Mouse (Mus musculus): ENCODE data around the gene Nek3. TPM values are rescaled to one million over a fixed set of nuclear protein-coding genes. Genes with fewer than 3 reads are reported as not detected.

Nek3 gene
- polyA plus RNA-seq (2015; fragmentation: Nextera tagmentation; extraction: Ambion mirVana) = 8.0 and 8.3 TPM in 2 replicates

GRCm38 (mm10) chr8:22166080-22166603 lies at the start of gene Nek3:
Nek3 (minus strand) TSS chr8:22166435.
- Histone ChIP-seq H3K9me3 (ENCODE audit: control insufficient read depth, low read length) (no peaks in the 10 kb centered on the region), H3K9ac (ENCODE audit: low read depth, low read length) (peak within 1 kb of the TSS; percentile 73), H3K27me3 (replicated peaks; ENCODE audit: control insufficient read depth, insufficient read depth, low read length) (no peaks in the 10 kb centered on the region), H3K4me1 (ENCODE audit: control insufficient read depth, insufficient read depth, low read depth, low read length) (peaks cover 2% of the 10 kb centered on the region), H3K4me2 (ENCODE audit: low read length) (peak within 1 kb of the TSS; percentile 57), H3K27ac (ENCODE audit: low read depth, low read length) (peak within 1 kb of the TSS; percentile 84), H3K4me3 (ENCODE audit: low read length) (peak within 1 kb of the TSS; percentile 59), H3K36me3 (ENCODE audit: control insufficient read depth, insufficient read depth, low read length) (peaks cover 3% of the 10 kb centered on the region; the same call in 1 of the 2 replicates)
- peak; percentile 99 for ATAC-seq
- 1% methylated on average over 25 of the region's 43 CpGs for WGBS

- WGBS = 96% methylated on average over 10 of the region's 10 CpGs
- Histone ChIP-seq H3K27me3 (replicated peaks; ENCODE audit: control insufficient read depth, insufficient read depth, low read length) (no peaks in the 10 kb centered on the region), H3K4me2 (ENCODE audit: low read length) (no peak overlapping the region), H3K9ac (ENCODE audit: low read depth, low read length) (no peak overlapping the region), H3K27ac (ENCODE audit: low read depth, low read length) (no peak overlapping the region), H3K9me3 (ENCODE audit: control insufficient read depth, low read length) (no peaks in the 10 kb centered on the region), H3K4me1 (ENCODE audit: control insufficient read depth, insufficient read depth, low read depth, low read length) (no peaks in the 10 kb centered on the region), H3K36me3 (ENCODE audit: control insufficient read depth, insufficient read depth, low read length) (peaks cover 57% of the 10 kb centered on the region), H3K4me3 (ENCODE audit: low read length) (no peak overlapping the region)
- no peak for ATAC-seq
Measured at GRCm38 (mm10) chr8:22214826-22215225, 48.6 kb upstream of the Nek3 start.

- Histone ChIP-seq H3K9ac (ENCODE audit: low read depth, low read length) (no peak overlapping the region), H3K4me2 (ENCODE audit: low read length) (no peak overlapping the region), H3K27ac (ENCODE audit: low read depth, low read length) (no peak overlapping the region), H3K4me3 (ENCODE audit: low read length) (no peak overlapping the region), H3K9me3 (ENCODE audit: control insufficient read depth, low read length) (no peaks in the 10 kb centered on the region), H3K36me3 (ENCODE audit: control insufficient read depth, insufficient read depth, low read length) (peaks cover 34% of the 10 kb centered on the region), H3K27me3 (replicated peaks; ENCODE audit: control insufficient read depth, insufficient read depth, low read length) (no peaks in the 10 kb centered on the region), H3K4me1 (ENCODE audit: control insufficient read depth, insufficient read depth, low read depth, low read length) (no peaks in the 10 kb centered on the region)
- WGBS = 73% methylated on average over 5 of the region's 5 CpGs
- no peak for ATAC-seq
Measured at GRCm38 (mm10) chr8:22209012-22209411, 42.8 kb upstream of the Nek3 start.

GRCm38 (mm10) chr8:22207535-22207934 lies 41.3 kb upstream of the Nek3 start:
- no peak for ATAC-seq
- Histone ChIP-seq H3K27me3 (replicated peaks; ENCODE audit: control insufficient read depth, insufficient read depth, low read length) (no peaks in the 10 kb centered on the region), H3K36me3 (ENCODE audit: control insufficient read depth, insufficient read depth, low read length) (peaks cover 26% of the 10 kb centered on the region), H3K4me2 (ENCODE audit: low read length) (no peak overlapping the region), H3K4me3 (ENCODE audit: low read length) (no peak overlapping the region), H3K27ac (ENCODE audit: low read depth, low read length) (no peak overlapping the region), H3K4me1 (ENCODE audit: control insufficient read depth, insufficient read depth, low read depth, low read length) (no peaks in the 10 kb centered on the region), H3K9me3 (ENCODE audit: control insufficient read depth, low read length) (no peaks in the 10 kb centered on the region), H3K9ac (ENCODE audit: low read depth, low read length) (no peak overlapping the region)
- 84% methylated on average over 4 of the region's 4 CpGs for WGBS

GRCm38 (mm10) chr8:22199481-22199880 lies 33.2 kb upstream of the Nek3 start:
- WGBS = 96% methylated on average over 8 of the region's 8 CpGs
- no peaks in the 10 kb centered on the region for H3K9me3 ChIP-seq (ENCODE audit: control insufficient read depth, low read length)

GRCm38 (mm10) chr8:22197914-22198313 lies 31.7 kb upstream of the Nek3 start:
- no peak overlapping the region for H3K4me2 ChIP-seq (ENCODE audit: low read length)
- ATAC-seq = no peak
- peaks cover 6% of the 10 kb centered on the region for H3K4me1 ChIP-seq (ENCODE audit: control insufficient read depth, insufficient read depth, low read depth, low read length)
- no peak overlapping the region for H3K27ac ChIP-seq (ENCODE audit: low read depth, low read length)
- no peaks in the 10 kb centered on the region for H3K27me3 ChIP-seq (replicated peaks; ENCODE audit: control insufficient read depth, insufficient read depth, low read length)
- H3K36me3 ChIP-seq (ENCODE audit: control insufficient read depth, insufficient read depth, low read length) = peaks cover 14% of the 10 kb centered on the region
- no peak overlapping the region for H3K9ac ChIP-seq (ENCODE audit: low read depth, low read length)
- H3K9me3 ChIP-seq (ENCODE audit: control insufficient read depth, low read length) = no peaks in the 10 kb centered on the region
- 89% methylated on average over 6 of the region's 6 CpGs for WGBS
- no peak overlapping the region for H3K4me3 ChIP-seq (ENCODE audit: low read length)

More at GRCm38 (mm10) chr8:22199481-22199880, 33.2 kb upstream of the Nek3 start:
- no peaks in the 10 kb centered on the region for H3K27me3 ChIP-seq (replicated peaks; ENCODE audit: control insufficient read depth, insufficient read depth, low read length)
- H3K27ac ChIP-seq (ENCODE audit: low read depth, low read length) = no peak overlapping the region
- H3K4me1 ChIP-seq (ENCODE audit: control insufficient read depth, insufficient read depth, low read depth, low read length) = peaks cover under 1% of the 10 kb centered on the region
- ATAC-seq = no peak
- no peak overlapping the region for H3K9ac ChIP-seq (ENCODE audit: low read depth, low read length)
- no peak overlapping the region for H3K4me2 ChIP-seq (ENCODE audit: low read length)
- peaks cover 14% of the 10 kb centered on the region for H3K36me3 ChIP-seq (ENCODE audit: control insufficient read depth, insufficient read depth, low read length)
- no peak overlapping the region for H3K4me3 ChIP-seq (ENCODE audit: low read length)

GRCm38 (mm10) chr8:22193432-22194010 lies 27.3 kb upstream of the Nek3 start:
- no peaks in the 10 kb centered on the region for H3K36me3 ChIP-seq (ENCODE audit: control insufficient read depth, insufficient read depth, low read length)
- H3K27me3 ChIP-seq (replicated peaks; ENCODE audit: control insufficient read depth, insufficient read depth, low read length) = no peaks in the 10 kb centered on the region
- H3K4me2 ChIP-seq (ENCODE audit: low read length) = peak overlapping the region; percentile 64
- WGBS = 12% methylated on average over 12 of the region's 12 CpGs
- peak overlapping the region; percentile 99 for H3K9ac ChIP-seq (ENCODE audit: low read depth, low read length)
- H3K4me3 ChIP-seq (ENCODE audit: low read length) = peak overlapping the region; percentile 96
- H3K9me3 ChIP-seq (ENCODE audit: control insufficient read depth, low read length) = no peaks in the 10 kb centered on the region
- peak overlapping the region; percentile 97 for H3K27ac ChIP-seq (ENCODE audit: low read depth, low read length)
- peak; percentile 22; the same call in 1 of the 2 replicates for ATAC-seq
- H3K4me1 ChIP-seq (ENCODE audit: control insufficient read depth, insufficient read depth, low read depth, low read length) = peaks cover 6% of the 10 kb centered on the region

- peak within 1 kb of the TSS; percentile 97 for H3K27ac ChIP-seq (ENCODE audit: low read depth, low read length)
- H3K4me3 ChIP-seq (ENCODE audit: low read length) = peak within 1 kb of the TSS; percentile 96
- no peaks in the 10 kb centered on the region for H3K36me3 ChIP-seq (ENCODE audit: control insufficient read depth, insufficient read depth, low read length)
- peak within 1 kb of the TSS; percentile 99 for H3K9ac ChIP-seq (ENCODE audit: low read depth, low read length)
- H3K9me3 ChIP-seq (ENCODE audit: control insufficient read depth, low read length) = no peaks in the 10 kb centered on the region
- peaks cover 6% of the 10 kb centered on the region for H3K4me1 ChIP-seq (ENCODE audit: control insufficient read depth, insufficient read depth, low read depth, low read length)
- peak; percentile 96 for ATAC-seq
- WGBS = under 1% methylated on average over 61 of the region's 73 CpGs
- H3K4me2 ChIP-seq (ENCODE audit: low read length) = peak within 1 kb of the TSS; percentile 64
- H3K27me3 ChIP-seq (replicated peaks; ENCODE audit: control insufficient read depth, insufficient read depth, low read length) = no peaks in the 10 kb centered on the region
Measured at GRCm38 (mm10) chr8:22192660-22193431, 26.6 kb upstream of the Nek3 start, which contains the start of gene Vps36. Vps36 (plus strand) TSS chr8:22192809.

Data from hindbrain, embryonic 16.5 days (tissue).